Mouse (Mus musculus) adrenal gland, postnatal 0 days (tissue): ENCODE measurements around the gene Snw1. TPM values are rescaled to one million over a fixed set of nuclear protein-coding genes. Genes with fewer than 3 reads are reported as not detected.
A peak's percentile ranks its signal among the peaks of the same experiment; 100 is the strongest.

Source experiments
- microRNA-seq: library from miRNA; unstranded; fragments of <30 nt; microRNA quantifications from one replicate; pipeline ENCODE4, GENCODE M21; 2016; ENCODE audit warnings: borderline replicate concordance; ENCODE audit not compliant: insufficient number of aligned reads
- polyA plus RNA-seq: library from polyadenylated mRNA; unstranded; fragments of >200 nt; fragmentation: Nextera tagmentation; extraction: Ambion mirVana; gene quantifications from 2 replicates; pipeline ENCODE4 v1.2.1, GENCODE M21; 2015

The Snw1 gene
- polyA plus RNA-seq: 83.3 and 108 TPM in 2 replicates

DNA sequence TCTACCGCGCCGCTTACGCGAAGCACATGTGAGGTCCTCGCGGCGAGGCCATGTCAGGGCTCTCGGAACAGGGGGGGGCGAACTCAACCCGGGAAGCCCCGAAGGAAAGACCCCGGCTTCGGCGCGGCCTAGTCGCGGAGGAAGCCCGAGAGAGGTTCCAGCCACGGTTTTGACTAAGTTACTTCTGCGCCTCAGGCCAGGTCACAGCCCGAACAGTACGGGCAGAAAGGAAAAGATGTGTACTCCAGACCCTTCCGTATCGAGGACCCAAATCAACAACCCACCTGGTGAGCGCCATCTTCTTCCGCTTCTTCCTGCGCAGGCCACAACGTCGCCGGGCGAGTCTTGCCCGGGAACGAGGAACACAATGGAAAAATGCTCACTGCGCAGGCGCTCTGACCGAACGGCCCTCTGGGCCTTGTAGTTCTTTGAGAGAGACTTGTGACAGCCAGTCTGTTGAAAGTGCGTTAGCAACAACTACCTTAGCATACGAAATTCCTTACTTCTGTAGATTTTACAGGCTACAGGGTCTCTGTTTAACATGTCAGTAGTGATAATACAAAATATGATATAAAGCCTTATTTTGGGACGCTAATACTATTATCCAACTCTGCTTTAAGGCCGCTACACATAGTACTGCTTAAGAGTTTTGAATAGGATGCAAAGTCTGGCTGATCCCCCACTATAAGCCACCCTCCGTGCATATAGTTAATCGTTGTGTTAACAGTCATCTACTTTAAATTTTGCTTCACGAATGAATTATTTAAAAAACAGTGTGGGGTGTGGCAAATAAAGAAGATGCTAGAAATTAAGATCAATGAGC lies at the start of gene Snw1:
Gene Snw1, minus strand, starts transcription at position 311 of the 823 bp plus-strand sequence.

DNA sequence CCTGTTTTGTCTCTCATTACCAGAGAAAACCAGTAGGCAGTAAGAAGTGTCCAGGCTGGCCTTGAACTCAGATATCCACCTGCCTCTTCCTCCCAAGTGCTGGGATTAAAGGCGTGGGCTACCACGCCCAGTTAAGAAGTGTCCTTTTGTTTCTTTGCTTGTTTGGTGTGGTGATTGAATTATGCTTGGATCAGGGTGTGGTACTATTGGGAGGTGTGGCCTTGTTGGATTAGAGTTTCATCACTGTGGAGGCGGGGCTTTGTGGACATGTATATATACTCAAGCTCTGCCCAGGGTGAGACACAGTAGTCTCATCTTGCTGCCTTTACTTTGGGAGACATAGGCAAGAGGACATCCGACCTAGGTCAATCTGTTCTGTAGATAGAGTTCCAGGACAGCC lies 41.9 kb upstream of the Snw1 start, which contains the start of gene Gm8300:
Gene Gm8300, plus strand, starts transcription at position 301 of the 400 bp plus-strand sequence.

DNA sequence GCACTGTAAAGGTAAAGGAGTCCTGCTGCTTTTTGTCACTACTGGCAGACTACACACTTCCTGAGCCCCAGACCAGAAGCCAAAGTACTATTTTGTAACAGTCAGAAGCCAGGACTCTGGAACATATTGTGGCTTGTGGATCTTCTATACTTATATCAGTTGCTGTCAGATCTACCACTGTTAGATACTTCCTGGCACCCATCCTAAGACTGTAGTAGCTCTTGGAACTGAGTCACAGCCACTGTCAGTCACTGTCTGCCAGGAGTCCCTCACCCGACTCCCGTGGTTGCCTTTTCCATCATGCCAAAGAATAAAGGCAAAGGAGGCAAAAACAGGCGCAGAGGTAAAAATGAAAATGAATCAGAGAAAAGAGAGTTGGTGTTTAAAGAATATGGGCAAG lies 22.3 kb upstream of the Snw1 start, which contains the start of gene Gm5788:
Gene Gm5788, plus strand, starts transcription at position 301 of the 400 bp plus-strand sequence.

DNA sequence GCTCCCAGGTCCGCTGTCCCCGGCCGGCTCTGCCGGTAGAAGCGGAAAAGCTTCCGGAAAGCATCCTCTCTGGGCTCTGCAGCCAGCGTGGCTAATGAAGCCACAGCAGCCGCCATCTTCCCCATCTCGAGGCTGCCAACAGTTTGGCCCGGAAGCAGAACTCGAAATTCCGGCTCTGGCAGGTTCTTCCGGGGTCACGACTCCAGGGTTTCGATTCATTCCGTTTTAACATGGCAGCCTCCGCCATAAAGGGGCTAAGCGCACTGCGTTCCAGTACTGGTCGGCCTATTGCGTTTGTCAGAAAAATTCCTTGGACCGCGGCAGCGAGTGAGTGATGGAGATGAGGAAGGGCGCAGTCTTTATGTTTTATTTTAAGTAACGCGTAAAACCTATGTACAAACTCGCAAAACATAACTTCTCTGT lies 28.4 kb downstream of the Snw1 start, which contains the start of the genes Slirp and Alkbh1:
Gene Slirp, plus strand, starts transcription at position 197 of the 423 bp plus-strand sequence.
Gene Alkbh1, minus strand, starts transcription at position 318 of the 423 bp plus-strand sequence.

Small RNAs within 50 kb of the gene (microRNA-seq; reads per million reads assigned to microRNA genes)
- 154 reads per million, percentile 50 among the genes with 10 or more reads in this experiment for gene Mir3068

Other genes starting within 250 kb of the Snw1 start
- gene Noxred1, start 233.5 kb downstream of the Snw1 start, polyA plus RNA-seq: 0.21 TPM in 1 of 2 replicates, not detected in the other
- gene Vipas39, start 206.0 kb downstream of the Snw1 start, polyA plus RNA-seq: 25.7 and 28.9 TPM in 2 replicates
- gene Ahsa1, start 205.8 kb downstream of the Snw1 start, polyA plus RNA-seq: 103 and 140 TPM in 2 replicates
- 0.65 and 0.66 TPM in 2 replicates for gene Ism2, start 172.6 kb downstream of the Snw1 start, polyA plus RNA-seq
- gene Sptlc2, start 83.9 kb downstream of the Snw1 start, polyA plus RNA-seq: 122 and 210 TPM in 2 replicates
- 540 and 1,068 TPM in 2 replicates for gene Slirp, start 28.4 kb downstream of the Snw1 start, polyA plus RNA-seq
- 15.7 and 29.8 TPM in 2 replicates for gene Alkbh1, start 28.3 kb downstream of the Snw1 start, polyA plus RNA-seq
- not detected in 2 replicates for gene Gm5788, start 22.4 kb upstream of the Snw1 start, polyA plus RNA-seq
- gene Gm8300, start 42.0 kb upstream of the Snw1 start, polyA plus RNA-seq: not detected in 2 replicates
- gene Oog1, start 130.4 kb upstream of the Snw1 start, polyA plus RNA-seq: 0.22 and 0.33 TPM in 2 replicates
- gene Gm4027, start 146.6 kb upstream of the Snw1 start, polyA plus RNA-seq: not detected in 2 replicates
- not detected in 2 replicates for gene Gm16381, start 172.3 kb upstream of the Snw1 start, polyA plus RNA-seq